Mouse (Mus musculus) heart, embryonic 12.5 days (tissue): Measurements from ENCODE around the gene Ppp6r3. TPM values are rescaled to one million over a fixed set of nuclear protein-coding genes. Genes with fewer than 3 reads are reported as not detected.
"Not testable (repeated sequence)": the region's sequence is repeated elsewhere in the genome, so short reads cannot be mapped to it uniquely, and the experiment has no call there.

Experiments
- ATAC-seq: fragments of 200-750 bp; cut with Nextera tagmentation; 2 replicates; pipeline ENCODE4 v1.8.0; 2017; ENCODE audit warnings: moderate TSS enrichment, moderate library complexity; ENCODE audit not compliant: insufficient number of reproducible peaks, low FRiP score
- H3K27ac ChIP-seq: fragments of 300-500 bp; sonication (generic); 2 replicates; pipeline ENCODE4 v1.5.1; 2016; ENCODE audit warnings: mild to moderate bottlenecking, moderate library complexity; ENCODE audit not compliant: poor library complexity, severe bottlenecking
- H3K27me3 ChIP-seq: fragments of 300-500 bp; sonication (generic); replicated peaks from 2 replicates; pipeline ENCODE4 v1.6.1; 2016; ENCODE audit warnings: mild to moderate bottlenecking, moderate library complexity
- H3K36me3 ChIP-seq: fragments of 300-500 bp; sonication (generic); 2 replicates; pipeline ENCODE4 v1.6.1; 2016; ENCODE audit warnings: mild to moderate bottlenecking, moderate library complexity
- H3K4me1 ChIP-seq: fragments of 300-500 bp; sonication (generic); replicated peaks from 2 replicates; pipeline ENCODE4 v1.6.1; 2016; ENCODE audit warnings: mild to moderate bottlenecking
- H3K4me2 ChIP-seq: fragments of 300-500 bp; sonication (generic); 2 replicates; pipeline ENCODE4 v1.6.1; 2016; ENCODE audit warnings: mild to moderate bottlenecking, moderate library complexity
- H3K4me3 ChIP-seq: fragments of 300-500 bp; sonication (generic); 2 replicates; pipeline ENCODE4 v1.5.1; 2016; ENCODE audit warnings: mild to moderate bottlenecking
- H3K9ac ChIP-seq: fragments of 300-500 bp; sonication (generic); 2 replicates; pipeline ENCODE4 v1.6.1; 2016; ENCODE audit warnings: mild to moderate bottlenecking, moderate library complexity
- H3K9me3 ChIP-seq: fragments of 300-500 bp; sonication (generic); replicated peaks from 2 replicates; pipeline ENCODE4 v1.6.1; 2016; ENCODE audit warnings: mild to moderate bottlenecking, moderate library complexity
- WGBS: fragments of 180-500 bp; shearing (Covaris S2); methylation state at CpG from one replicate; pipeline ENCODE4 v1.1.7; 2016; 5-methylcytosine and 5-hydroxymethylcytosine counted together
- polyA plus RNA-seq: library from polyadenylated mRNA; unstranded; fragments of >200 nt; fragmentation: Nextera tagmentation; extraction: Ambion mirVana; gene quantifications from 2 replicates; pipeline ENCODE4 v1.2.1, GENCODE M21; 2016

Ppp6r3 gene
- polyA plus RNA-seq, 1 experiment from 2014 or later: 59.5 TPM

DNA sequence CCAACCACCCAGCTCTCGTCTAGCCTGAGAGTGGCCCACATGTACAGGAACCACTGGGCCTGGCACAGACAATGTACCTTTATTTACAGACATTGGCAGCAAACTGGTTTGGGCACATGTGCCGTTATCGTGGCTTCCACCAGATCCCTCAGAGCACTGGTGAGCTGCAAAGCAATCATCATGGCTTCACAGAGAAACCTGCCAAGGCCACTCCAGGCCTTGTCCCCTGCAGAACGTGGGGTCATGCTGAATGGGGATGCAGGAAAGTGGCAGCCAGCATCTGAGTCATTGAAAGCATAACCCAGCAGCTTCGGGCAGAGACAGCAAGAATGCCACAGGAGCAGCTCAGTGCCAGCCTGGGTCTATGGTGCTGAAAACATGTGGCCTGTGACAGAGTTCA is 18.8 kb upstream of the Ppp6r3 start:
- peaks cover 100% of the 10 kb centered on the region for H3K36me3 ChIP-seq
- no peak overlapping the region for H3K4me3 ChIP-seq
- H3K4me1 ChIP-seq: peaks cover 5% of the 10 kb centered on the region; the same call in 1 of the 2 replicates
- ATAC-seq: no peak
- H3K9me3 ChIP-seq: no peaks in the 10 kb centered on the region
- H3K27me3 ChIP-seq: no peaks in the 10 kb centered on the region
- no peak overlapping the region for H3K9ac ChIP-seq
- 88% methylated on average over 5 of the region's 5 CpGs for WGBS
- H3K4me2 ChIP-seq: no peak overlapping the region
- H3K27ac ChIP-seq: no peak overlapping the region

DNA sequence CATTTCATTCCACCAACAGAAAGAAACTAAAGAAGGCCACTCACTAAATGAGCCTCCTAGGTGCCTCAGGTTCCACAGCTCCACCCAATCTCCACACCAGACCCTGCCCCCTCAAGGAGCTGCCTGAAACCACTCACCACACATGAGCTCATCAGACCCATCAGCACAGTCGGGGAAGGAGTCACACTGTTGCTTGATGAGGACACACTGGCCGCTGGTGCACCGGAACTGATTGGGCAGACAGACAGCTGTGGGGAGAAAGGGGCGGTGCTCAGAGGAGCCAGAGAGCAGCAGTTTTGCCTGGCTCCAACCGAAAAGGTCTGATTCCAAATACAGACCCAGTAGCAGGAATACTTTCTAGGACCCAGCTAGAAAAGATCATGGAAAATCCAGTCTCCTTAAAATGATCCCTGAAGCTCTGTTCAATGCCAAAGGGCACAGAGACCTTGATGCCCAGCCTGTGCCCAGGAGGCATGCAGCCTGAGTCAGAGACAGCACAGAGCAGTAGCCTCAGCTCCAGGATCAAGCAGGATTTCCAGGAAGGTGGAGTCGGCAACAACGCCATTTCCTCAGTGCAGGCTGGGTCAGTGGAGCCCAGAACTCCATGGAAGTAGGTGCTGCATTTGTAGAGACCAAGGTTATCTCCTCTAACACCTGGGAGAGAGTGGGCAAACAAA is 18.0 kb upstream of the Ppp6r3 start:
- Histone ChIP-seq H3K27me3 (no peaks in the 10 kb centered on the region), H3K9ac (no peak overlapping the region), H3K27ac (no peak overlapping the region), H3K4me3 (no peak overlapping the region), H3K36me3 (peaks cover 97% of the 10 kb centered on the region), H3K4me1 (peaks cover 5% of the 10 kb centered on the region; the same call in 1 of the 2 replicates), H3K9me3 (no peaks in the 10 kb centered on the region), H3K4me2 (no peak overlapping the region)
- WGBS: 66% methylated on average over 7 of the region's 7 CpGs
- no peak for ATAC-seq

DNA sequence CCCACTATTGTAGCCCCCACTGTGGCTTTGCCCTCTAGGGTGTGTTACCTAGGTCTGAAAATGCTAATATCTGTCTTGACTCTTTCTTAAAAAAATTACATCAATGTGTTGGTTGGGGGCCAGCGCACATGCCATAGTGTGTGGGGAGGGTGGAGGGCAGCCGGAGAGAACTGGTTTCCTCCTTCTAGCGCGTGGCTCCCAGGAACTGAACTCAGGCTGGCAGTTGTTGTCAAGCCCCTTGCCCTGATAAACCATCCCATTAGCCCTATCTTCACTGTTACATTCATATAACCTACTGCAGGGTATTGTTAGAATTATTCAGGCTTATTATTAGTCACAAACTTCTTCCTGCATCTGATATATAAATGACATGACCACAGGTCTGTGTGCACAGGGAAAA is 14.4 kb upstream of the Ppp6r3 start:
- WGBS: 83% methylated on average over 4 of the region's 4 CpGs
- no peak overlapping the region for H3K4me2 ChIP-seq
- H3K4me1 ChIP-seq: peaks cover 5% of the 10 kb centered on the region; the same call in 1 of the 2 replicates
- H3K4me3 ChIP-seq: no peak overlapping the region
- H3K36me3 ChIP-seq: peaks cover 86% of the 10 kb centered on the region
- H3K9ac ChIP-seq: no peak overlapping the region
- no peaks in the 10 kb centered on the region for H3K27me3 ChIP-seq
- H3K9me3 ChIP-seq: no peaks in the 10 kb centered on the region
- no peak overlapping the region for H3K27ac ChIP-seq
- ATAC-seq: no peak

DNA sequence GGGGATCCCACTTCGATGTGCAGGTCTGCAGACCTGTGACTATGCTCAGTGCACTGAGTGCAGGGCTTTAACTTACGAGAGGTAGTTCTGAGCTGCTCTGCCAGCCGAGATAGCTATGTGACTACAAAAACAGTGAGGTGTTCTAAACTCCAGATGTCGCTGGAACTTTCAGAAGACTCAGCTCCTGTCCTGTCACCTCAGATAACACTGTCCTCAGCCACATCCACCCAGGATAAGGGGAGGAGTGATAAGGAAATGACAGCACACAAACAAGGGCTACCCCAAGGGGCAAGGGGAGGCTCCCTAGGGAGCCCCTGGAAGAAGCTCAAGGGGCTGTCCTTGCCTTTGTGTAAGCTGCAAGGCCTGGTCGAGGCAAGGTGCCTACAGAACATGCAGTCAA is 14.0 kb upstream of the Ppp6r3 start:
- no peak overlapping the region for H3K4me2 ChIP-seq
- H3K27me3 ChIP-seq: no peaks in the 10 kb centered on the region
- WGBS: 36% methylated on average over 5 of the region's 5 CpGs
- peaks cover 86% of the 10 kb centered on the region for H3K36me3 ChIP-seq
- no peak overlapping the region for H3K27ac ChIP-seq
- H3K9me3 ChIP-seq: no peaks in the 10 kb centered on the region
- peaks cover 5% of the 10 kb centered on the region; the same call in 1 of the 2 replicates for H3K4me1 ChIP-seq
- ATAC-seq: no peak
- H3K4me3 ChIP-seq: no peak overlapping the region
- no peak overlapping the region for H3K9ac ChIP-seq

DNA sequence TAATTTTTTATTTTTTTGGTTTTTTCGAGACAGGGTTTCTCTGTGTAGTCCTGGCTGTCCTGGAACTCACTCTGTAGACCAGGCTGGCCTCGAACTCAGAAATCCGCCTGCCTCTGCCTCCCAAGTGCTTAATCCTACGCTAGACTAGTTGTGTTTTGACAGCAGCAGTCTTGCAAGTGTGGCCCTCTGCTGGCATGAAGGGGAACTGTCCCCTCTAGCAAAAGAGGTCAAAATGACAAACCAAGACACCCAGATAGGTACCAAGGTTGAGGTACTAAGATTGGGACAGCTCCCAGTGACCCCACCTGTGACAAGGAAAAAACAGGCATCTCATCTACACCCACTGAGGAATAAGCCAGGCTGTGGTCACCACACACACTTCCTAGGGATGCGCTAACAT is 12.2 kb upstream of the Ppp6r3 start:
- H3K36me3 ChIP-seq: peaks cover 75% of the 10 kb centered on the region
- H3K4me3 ChIP-seq, H3K4me1 ChIP-seq, H3K4me2 ChIP-seq, H3K27me3 ChIP-seq, H3K9me3 ChIP-seq, ATAC-seq, H3K27ac ChIP-seq, H3K9ac ChIP-seq: not testable (repeated sequence)
- WGBS: 86% methylated on average over 5 of the region's 5 CpGs

DNA sequence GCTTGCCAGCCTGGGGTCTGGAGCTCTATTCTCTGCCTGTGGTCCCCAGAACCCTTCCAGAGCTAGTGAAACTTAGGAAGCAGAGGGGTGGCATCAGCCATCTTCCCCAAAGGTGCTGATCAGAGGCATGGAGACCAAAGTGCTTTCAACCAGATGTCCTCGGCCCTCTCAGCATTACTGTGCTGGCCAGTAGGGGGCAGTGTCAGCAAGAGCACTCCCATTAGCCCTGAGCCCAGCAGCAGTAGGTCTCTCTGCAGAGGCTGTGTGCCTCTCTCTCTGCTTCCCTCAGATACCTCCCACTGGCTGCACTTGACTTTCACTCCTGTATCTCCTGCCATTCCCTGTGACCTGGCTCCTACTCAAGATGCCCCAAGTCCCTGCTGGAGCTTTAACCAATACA is 11.0 kb upstream of the Ppp6r3 start:
- Histone ChIP-seq H3K27me3 (no peaks in the 10 kb centered on the region), H3K4me2 (no peak overlapping the region), H3K9ac (no peak overlapping the region), H3K27ac (no peak overlapping the region), H3K4me3 (no peak overlapping the region), H3K36me3 (peaks cover 63% of the 10 kb centered on the region), H3K9me3 (no peaks in the 10 kb centered on the region), H3K4me1 (peaks cover 5% of the 10 kb centered on the region; the same call in 1 of the 2 replicates)
- 45% methylated on average over 1 of the region's 1 CpGs for WGBS
- ATAC-seq: no peak; the same call in 1 of the 2 replicates

DNA sequence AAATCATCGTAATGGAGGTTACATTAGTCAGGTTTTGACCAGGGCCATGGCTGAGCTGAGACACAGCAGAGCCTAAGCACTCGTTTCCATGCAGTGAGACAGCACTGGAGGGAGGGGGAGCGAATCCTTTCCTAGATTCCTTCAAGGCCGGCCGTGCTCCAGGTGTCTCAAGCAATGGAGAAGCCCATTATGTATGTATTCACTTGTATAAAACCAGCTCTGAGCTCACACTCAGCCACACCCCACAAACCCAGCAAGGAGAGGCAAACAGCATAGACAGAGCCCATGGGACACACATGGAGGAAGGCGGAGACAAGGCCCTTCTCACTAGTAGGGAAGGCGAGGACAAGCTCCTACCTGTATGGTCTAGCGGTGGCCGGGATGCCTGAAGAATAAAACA is 10.5 kb upstream of the Ppp6r3 start:
- Histone ChIP-seq H3K4me3 (no peak overlapping the region), H3K27ac (no peak overlapping the region), H3K9ac (no peak overlapping the region), H3K4me1 (peaks cover 5% of the 10 kb centered on the region; the same call in 1 of the 2 replicates), H3K9me3 (no peaks in the 10 kb centered on the region), H3K4me2 (no peak overlapping the region), H3K36me3 (peaks cover 58% of the 10 kb centered on the region), H3K27me3 (no peaks in the 10 kb centered on the region)
- 89% methylated on average over 9 of the region's 9 CpGs for WGBS
- ATAC-seq: no peak

DNA sequence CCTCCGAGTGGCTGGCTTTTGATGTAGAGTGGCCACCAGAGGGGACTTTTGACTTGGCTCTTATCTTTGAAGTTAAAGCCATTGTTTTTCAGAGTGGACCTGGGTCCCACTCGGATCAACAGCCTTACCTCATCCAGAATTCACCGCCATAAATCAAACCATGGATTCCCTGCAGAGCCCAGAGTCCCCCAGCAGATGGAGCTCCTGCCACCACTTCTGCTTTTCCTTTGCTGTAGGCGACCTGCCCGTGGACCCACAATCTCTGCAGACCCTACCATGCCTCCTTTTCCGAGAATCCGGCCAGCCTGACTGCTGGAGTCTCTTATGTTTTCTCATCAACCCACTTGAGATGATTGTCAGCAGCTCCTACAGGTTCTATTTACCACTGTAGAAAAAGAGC is 5.8 kb upstream of the Ppp6r3 start:
- no peak overlapping the region for H3K27ac ChIP-seq
- no peak overlapping the region for H3K9ac ChIP-seq
- 20% methylated on average over 7 of the region's 7 CpGs for WGBS
- H3K9me3 ChIP-seq: no peaks in the 10 kb centered on the region
- H3K4me2 ChIP-seq: no peak overlapping the region
- H3K4me1 ChIP-seq: peaks cover 22% of the 10 kb centered on the region
- no peak for ATAC-seq
- no peaks in the 10 kb centered on the region for H3K27me3 ChIP-seq
- H3K4me3 ChIP-seq: no peak overlapping the region
- peaks cover 20% of the 10 kb centered on the region for H3K36me3 ChIP-seq

DNA sequence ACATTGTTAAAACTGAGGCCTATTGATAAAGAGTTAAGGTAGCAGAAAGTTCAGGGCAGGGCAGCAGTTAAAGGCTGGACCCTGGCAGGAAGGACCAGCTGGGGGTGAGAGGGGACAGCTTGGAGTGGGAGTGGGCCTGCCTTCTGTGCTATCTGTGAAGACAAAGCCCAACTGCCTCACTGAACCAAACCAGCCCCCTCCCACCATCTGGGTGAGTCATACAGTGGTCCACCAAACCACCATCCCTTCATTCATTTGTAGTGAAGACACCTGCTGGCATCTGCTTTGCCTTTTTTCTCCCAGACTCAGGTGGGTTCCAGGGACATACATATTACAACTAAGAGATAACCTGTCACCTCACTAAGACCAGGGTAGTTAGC is 2.4 kb upstream of the Ppp6r3 start:
- no peaks in the 10 kb centered on the region for H3K36me3 ChIP-seq
- peak overlapping the region; percentile 30; the same call in 1 of the 2 replicates for H3K4me2 ChIP-seq
- H3K9me3 ChIP-seq: no peaks in the 10 kb centered on the region
- H3K4me3 ChIP-seq: no peak overlapping the region
- ATAC-seq: no peak
- peaks cover 38% of the 10 kb centered on the region for H3K4me1 ChIP-seq
- H3K27ac ChIP-seq: peak overlapping the region; percentile 95; the same call in 1 of the 2 replicates
- H3K27me3 ChIP-seq: no peaks in the 10 kb centered on the region
- H3K9ac ChIP-seq: no peak overlapping the region

DNA sequence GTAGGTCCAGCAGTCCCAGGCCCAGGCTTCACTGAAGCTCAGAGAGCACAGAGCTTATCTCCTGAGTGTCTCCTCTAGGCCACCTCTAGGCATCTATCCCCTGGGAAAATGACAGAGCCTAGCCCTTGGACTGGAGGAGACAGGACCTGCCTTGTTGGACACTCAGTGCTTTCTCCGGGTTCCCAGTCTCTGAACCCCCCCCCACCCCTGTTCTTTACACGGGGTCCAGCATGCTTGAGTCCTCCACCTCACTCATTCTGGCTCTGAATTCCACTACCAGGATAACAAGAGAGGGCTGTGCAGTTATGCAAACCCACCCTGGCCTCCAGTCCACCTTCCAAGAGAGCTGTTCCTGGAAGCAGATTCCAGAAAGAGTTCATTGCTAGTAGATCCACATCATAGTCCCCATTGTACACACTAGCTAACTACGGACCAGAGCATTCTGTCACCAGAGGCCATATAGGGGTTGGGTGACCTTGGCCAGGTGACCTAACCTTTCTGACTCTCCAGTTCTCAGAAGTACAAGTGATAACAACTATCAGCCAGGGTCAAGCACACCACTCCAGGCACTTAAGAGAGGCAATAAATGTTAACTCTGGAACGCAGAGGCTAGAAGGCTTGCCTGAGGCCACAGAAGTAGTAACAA is 1.8 kb upstream of the Ppp6r3 start:
- H3K4me1 ChIP-seq: peaks cover 38% of the 10 kb centered on the region
- H3K27ac ChIP-seq: peak overlapping the region; percentile 95
- peak overlapping the region; percentile 30 for H3K4me2 ChIP-seq
- no peaks in the 10 kb centered on the region for H3K27me3 ChIP-seq
- no peak overlapping the region; the same call in 1 of the 2 replicates for H3K9ac ChIP-seq
- no peaks in the 10 kb centered on the region for H3K36me3 ChIP-seq
- 43% methylated on average over 4 of the region's 4 CpGs for WGBS
- H3K4me3 ChIP-seq: no peak overlapping the region
- no peaks in the 10 kb centered on the region for H3K9me3 ChIP-seq
- ATAC-seq: no peak

DNA sequence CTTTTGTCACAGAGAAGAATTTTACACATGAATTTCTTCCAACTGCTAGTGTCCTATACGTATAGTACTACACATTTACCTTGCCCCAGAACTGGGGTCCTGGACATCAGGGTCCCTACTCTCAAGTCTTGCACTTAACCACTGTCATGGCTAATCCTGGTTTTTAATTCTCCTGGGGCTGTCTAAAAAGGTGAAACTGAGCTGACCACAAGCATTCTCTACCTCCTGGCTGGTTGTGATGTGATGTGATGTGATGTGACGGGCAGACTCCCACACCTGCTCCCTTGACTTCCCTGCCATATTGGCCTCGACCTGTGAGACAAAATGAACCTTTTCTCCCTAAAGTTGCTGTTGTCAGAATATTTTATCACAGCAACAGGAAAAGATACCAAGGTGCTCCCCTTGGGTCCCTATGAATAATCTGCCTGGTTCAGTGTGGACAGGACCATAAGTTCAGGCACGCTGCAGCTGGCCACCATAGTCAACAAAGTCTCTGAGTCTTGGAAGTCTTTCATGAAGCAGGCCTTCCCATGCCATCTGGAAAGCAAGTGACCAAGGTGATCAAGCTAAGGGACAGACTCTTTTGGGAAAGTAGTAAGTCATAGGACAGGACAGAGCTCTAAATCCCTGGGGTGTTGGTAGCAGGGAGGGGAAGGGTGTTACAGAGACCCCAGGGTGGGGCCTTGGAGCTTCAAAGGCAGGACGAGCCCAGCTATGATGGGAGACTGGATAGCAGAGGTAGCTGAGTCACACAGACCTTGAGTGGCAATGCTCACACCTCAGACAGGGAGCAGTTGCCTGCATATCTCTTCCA is 1.1 kb upstream of the Ppp6r3 start:
- no peak for ATAC-seq

More for the DNA sequence above, 1.1 kb upstream of the Ppp6r3 start:
- H3K4me3 ChIP-seq: peak overlapping the region; percentile 75
- H3K27me3 ChIP-seq: no peaks in the 10 kb centered on the region
- H3K4me2 ChIP-seq: peak overlapping the region; percentile 49
- 0 out of 2 replicates have a peak, but pooled peaks cover 2% of the 10 kb centered on the region for H3K36me3 ChIP-seq
- 61% methylated on average over 5 of the region's 5 CpGs for WGBS
- no peak overlapping the region; the same call in 1 of the 2 replicates for H3K9ac ChIP-seq
- peak overlapping the region; percentile 95 for H3K27ac ChIP-seq
- peaks cover 38% of the 10 kb centered on the region for H3K4me1 ChIP-seq
- H3K9me3 ChIP-seq: no peaks in the 10 kb centered on the region
